Mouse (Mus musculus) cerebellum, adult 11 months (tissue): ENCODE measurements around the gene Catsper1.
A peak's percentile ranks its signal among the peaks of the same experiment; 100 is the strongest.
"Not testable (repeated sequence)": the region's sequence is repeated elsewhere in the genome, so short reads cannot be mapped to it uniquely, and the experiment has no call there.

ENCODE experiments used
- DNase-seq: peaks from one replicate; pipeline ENCODE4 v3.0.0; 2022

The Catsper1 gene

GRCm38 (mm10) chr19:5335441-5335840 is at the start of gene Catsper1:
Gene Catsper1 (plus strand): TSS chr19:5335741.
- no peak for DNase-seq

DNA sequence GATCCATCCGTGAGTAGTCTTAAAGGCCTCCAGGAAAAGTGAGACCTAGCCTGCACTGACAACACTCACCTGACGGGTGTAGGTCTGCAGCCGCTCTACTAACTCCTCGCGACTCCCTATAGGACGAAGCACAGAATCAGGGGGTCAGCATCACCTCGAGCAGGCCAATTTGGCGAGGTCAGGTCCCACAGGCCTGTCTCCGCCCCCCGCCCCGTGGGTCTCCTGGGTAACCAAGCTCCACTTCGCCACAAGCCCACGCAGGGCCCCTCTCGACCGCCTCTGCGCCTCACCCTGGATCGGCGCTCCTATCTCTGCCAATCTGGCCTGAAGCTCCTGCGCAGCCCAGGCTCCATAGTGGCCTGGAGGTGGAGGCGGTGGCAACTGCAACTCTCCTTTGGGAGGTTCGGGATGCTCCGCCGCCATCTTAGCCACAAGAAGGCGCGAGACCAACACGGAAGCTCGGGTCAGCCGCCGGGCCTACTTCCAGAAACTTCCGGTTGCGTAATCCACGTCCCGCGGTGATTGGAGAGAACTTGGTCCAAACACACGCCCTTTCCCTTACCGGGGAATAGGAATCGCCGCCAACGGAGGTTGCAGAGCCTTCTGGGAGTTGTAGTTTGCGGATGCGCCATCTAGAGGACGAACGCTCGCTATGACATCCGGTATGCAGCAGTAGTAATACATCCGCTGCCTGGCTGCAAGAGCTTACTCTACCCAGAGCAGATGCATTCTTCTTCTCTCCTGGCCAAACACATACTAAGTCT is 40.4 kb upstream of the Catsper1 start, which contains the start of gene Sf3b2:
Gene Sf3b2 (minus strand): TSS at position 484 of the 764 bp plus-strand sequence.
- DNase-seq = peak; percentile 98

DNA sequence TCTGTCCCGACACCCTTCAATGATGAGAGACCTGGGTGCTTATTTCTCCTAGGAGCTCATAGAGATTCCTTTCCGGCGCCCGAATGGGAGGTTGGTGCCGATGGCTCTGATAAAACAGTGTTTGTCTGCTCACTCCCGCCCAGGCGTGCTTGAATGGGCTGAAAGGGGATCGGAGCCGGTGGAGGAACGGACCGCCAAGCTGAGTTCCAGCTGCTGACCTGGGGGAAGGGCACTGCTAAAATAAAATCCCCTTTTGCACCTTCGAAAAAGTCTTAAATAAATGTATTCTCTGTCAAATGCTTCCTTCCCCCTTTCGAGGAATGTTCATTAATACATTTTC is 39.8 kb upstream of the Catsper1 start:
- no peak for DNase-seq

DNA sequence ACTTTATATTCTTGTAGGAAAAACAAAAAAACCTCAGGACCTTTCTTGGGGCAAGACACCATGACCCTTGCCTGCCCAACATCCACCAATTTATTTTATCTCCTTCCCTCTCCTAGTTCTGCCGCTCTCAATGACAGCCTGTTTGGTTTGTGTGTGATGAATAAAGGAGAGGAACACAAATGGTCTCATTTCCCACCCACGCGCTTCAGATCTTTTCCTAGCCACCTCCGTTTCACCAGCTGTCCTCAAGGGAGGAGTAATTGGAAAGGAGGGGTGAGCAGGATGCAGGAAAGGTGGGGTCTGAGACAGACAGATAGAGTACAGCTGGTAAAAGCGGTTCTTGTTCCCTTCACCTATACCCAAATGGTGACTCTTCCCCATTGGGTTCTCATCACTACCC is 38.9 kb upstream of the Catsper1 start:
- no peak for DNase-seq

GRCm38 (mm10) chr19:5297903-5298800 is 37.4 kb upstream of the Catsper1 start, which contains the start of gene Gal3st3:
Gene Gal3st3 (plus strand): TSS chr19:5298331.
- DNase-seq = peak; percentile 45

DNA sequence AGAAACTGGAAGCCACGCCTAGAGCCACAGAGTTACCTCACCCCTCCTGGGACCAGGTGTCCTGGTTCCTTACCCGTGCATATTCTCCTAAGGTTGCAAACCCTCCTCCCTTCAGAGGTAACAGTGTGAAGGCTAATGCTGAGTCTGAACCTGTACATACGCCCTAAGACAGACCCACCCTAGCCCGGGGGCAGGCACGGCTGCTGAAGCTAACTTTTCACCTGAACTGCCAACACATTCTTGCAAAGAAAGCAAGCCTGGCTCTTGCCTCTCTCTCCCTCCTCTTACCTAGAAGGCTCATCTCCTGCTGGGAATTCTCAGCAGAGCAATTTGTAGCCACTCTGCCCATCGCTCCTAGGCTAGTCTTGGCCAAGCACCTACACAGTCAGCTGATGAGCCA is 35.0 kb upstream of the Catsper1 start:
- no peak for DNase-seq

- DNase-seq = no peak
Measured at GRCm38 (mm10) chr19:5302455-5302854, 33.1 kb upstream of the Catsper1 start.

- no peak for DNase-seq
Measured at GRCm38 (mm10) chr19:5306279-5306678, 29.3 kb upstream of the Catsper1 start.

DNA sequence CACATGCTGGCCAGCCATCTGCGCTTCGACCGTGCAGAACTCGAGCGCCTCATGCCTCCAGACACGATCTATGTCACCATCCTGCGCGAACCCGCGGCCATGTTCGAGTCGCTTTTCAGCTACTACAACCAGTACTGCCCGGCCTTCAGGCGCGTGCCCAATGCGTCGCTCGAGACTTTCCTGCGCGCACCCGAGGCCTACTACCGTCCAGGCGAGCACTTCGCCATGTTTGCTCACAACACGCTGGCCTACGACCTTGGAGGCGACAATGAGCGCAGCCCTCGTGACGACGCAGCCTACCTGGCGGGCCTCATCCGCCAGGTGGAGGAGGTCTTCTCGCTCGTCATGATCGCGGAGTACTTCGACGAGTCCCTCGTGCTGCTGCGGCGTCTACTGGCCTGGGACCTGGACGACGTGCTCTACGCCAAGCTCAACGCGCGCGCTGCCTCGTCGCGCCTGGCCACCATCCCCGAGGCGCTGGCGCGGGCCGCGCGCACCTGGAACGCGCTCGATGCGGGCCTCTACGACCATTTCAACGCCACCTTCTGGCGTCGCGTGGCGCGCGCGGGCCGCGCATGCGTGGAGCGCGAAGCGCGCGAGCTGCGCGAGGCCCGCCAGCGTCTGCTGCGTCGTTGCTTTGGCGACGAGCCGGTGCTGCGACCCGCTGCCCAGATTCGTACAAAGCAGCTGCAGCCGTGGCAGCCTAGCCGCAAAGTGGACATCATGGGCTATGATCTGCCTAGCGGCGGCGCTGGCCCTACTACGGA is 28.4 kb upstream of the Catsper1 start:
- no peak for DNase-seq

GRCm38 (mm10) chr19:5309025-5309424 is 26.5 kb upstream of the Catsper1 start:
- no peak for DNase-seq

DNA sequence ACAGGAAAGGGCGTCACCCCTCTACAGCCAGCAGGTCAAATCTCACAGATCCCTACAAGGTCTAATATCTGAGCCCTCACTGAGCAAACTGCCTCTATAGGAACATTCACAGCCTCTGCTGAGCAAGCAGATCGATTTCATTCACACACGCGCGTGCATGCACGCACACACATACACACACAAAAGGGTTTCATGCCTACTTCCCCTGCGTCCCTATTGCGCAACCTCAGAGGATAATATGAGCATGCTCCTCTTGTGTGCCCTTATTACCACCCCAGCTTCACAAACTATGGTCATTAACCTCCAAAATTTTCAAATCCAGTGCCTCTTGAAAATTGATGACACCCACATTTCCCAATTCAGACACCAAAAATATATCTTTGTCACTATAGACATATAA is 22.4 kb upstream of the Catsper1 start:
- DNase-seq = no peak

GRCm38 (mm10) chr19:5323801-5324200 is 11.7 kb upstream of the Catsper1 start:
- no peak for DNase-seq

- no peak for DNase-seq
Measured at GRCm38 (mm10) chr19:5327970-5328369, 7.6 kb upstream of the Catsper1 start.

GRCm38 (mm10) chr19:5334741-5335140 is 800 bp upstream of the Catsper1 start:
- DNase-seq = no peak

DNA sequence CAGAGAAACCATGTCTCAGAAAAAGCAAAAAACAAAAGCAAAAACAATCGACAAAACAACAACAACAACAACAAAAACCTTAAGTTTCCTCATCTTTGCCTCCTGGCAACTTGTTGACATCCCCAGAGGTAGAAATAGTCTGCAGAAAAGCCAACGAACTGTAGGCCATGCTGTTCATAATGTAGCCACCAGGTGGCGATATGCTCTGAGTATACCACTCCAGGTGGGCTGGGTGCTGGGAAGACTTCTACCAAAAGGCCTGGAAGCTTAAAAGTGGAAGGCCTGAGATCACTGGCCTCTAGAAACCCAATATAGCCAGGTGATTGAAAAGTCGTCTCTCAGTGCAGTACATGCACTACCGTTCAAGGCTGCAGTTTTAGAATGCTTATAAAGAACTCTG is 2.4 kb downstream of the Catsper1 start:
- peak; percentile 74 for DNase-seq

DNA sequence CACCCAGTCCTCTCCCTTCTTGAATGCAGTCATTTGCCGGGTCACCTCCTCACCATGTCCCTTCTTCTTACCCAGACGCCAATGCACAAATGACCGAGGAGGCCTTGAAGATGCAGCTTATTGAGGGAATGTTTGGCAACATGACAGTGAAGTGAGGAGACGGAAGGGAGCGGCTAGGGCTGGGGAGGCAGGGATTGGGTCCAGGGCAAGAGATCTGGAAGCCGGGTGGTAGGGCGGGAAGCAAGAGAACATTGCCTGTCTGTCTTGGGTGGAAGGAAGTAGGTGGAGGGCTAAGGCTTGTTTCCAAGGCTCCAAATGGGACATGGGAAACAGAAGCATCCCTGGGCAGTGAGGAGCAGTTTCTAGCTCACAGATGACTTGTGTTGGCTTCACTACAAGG is 5.8 kb downstream of the Catsper1 start:
- no peak for DNase-seq

GRCm38 (mm10) chr19:5345297-5346131 is 10.0 kb downstream of the Catsper1 start:
- no peak for DNase-seq

DNA sequence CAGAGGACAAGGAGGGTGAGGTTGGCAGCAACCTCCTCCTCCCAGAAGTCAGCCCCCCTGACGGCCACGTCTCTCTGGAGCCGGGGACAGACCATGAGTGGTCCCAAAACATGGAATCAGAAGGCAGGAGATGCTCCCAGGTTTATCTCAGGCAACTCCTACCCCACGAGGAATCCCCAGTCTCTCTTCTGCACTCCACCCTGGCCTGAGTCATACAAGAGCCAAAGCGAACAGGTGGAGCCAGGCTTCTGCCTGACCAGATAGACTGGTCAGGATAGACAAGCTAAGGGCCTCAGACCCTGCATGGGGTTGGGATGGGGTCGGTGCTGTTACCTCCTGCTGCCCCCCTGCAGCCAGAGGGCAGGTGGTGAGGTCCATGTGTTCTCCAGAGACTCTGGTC is 12.5 kb downstream of the Catsper1 start:
- no peak for DNase-seq

DNA sequence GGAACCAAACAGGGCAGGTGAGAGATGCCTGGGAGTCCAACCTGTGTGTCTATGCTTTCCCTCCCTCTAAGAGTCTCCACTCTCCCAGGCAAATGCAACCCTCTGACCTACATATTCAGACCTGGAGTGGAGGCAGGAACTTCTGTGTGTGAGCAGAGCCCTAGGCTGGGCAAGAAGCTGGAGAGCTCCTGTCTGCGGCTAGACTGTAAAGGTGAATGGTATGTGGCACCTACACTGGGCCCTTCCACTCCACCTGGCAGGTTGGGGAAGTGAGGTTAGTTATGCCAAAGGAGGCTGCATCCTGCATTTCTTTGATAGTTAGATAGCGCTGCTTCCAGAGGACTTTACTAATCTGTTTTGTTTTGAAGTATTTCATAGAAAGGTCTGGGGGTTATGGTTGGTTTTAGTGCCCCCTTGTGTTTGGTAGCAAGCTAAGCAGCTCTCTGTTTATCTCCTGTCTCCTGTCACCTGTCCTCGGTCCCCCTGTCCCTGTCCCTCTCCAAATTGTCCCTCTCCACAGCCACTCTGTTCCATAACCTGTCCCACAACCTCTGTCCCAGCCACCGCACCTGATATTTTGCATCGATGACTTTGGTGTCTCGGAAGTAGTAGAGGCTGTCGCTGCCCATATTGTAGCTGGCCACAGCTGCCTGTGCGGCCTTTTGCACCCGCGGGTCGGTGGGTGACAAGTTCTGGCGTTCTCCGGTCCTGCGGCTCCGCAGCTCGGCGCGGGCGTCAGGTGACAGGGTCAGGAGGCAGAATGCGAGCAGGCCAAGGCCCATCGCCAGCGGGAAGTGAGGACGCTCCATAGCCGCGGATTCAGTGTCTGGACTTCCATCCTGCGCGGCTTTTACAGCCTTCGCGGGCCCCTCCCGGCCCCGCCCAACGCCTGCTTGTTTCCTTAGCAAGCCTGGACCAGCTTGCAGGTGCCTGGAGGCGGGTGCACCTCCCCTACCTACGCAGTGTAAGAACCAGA is 13.3 kb downstream of the Catsper1 start:
- DNase-seq = peak; percentile 48

DNA sequence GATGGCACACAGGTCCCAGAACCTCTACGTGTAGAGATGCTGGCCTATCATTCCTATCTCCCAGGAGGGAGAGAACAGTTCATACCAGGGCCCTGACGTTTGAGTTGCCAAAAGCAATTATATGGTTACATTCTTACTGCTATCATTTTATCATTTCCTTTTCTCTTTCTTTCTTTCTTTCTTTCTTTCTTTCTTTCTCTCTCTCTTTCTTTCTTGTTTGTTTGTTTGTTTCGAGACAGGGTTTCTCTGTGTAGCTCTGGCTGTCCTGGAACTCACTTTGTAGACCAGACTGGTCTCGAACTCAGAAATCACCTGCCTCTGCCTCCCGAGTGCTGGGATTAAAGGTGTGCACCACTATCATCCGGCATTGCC is 13.9 kb downstream of the Catsper1 start, which contains the start of gene Cst6:
Gene Cst6 (minus strand): TSS at position 73 of the 372 bp plus-strand sequence.
- DNase-seq = not testable (repeated sequence)

- DNase-seq = no peak
Measured at GRCm38 (mm10) chr19:5353609-5354008, 18.1 kb downstream of the Catsper1 start.
